Mouse (Mus musculus) brain, embryonic 14.5 days (tissue): Measurements from ENCODE around the gene Slc43a1.

Experiments
- CTCF ChIP-seq: fragments of 200-500 bp; IDR thresholded peaks from 2 replicates; pipeline ENCODE4 v1.5.1; 2012; ENCODE audit warnings: inconsistent platforms, mild to moderate bottlenecking, moderate library complexity, borderline replicate concordance; ENCODE audit not compliant: insufficient read depth, insufficient read length; ENCODE audit errors: extremely low read depth
- POLR2A ChIP-seq: fragments of 200-500 bp; IDR thresholded peaks from 2 replicates; pipeline ENCODE4 v1.6.1; 2012; ENCODE audit warnings: mild to moderate bottlenecking, inconsistent platforms, borderline replicate concordance; ENCODE audit not compliant: poor library complexity, insufficient read depth, insufficient read length, severe bottlenecking; ENCODE audit errors: extremely low read depth

DNA sequence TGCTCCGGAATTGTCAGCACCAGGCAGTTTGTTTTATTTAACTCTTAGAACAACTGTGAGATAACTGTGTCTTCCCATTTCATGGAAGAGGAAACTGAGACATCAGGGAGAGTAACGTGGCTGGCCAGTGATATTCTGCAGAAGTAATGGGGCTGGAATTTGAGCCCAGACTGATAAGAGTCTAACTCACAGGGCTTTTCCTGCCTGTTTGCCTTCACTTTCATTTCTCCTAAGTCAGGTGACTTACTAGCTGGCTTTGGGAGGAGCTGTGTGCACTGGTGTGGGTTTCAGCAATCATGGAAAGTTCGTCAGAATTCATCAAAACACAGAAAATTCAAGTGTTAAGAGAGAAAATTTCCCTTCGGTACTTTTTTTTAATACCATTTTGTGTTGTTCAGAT is 38.3 kb upstream of the Slc43a1 start:
- no peak for TF ChIP-seq CTCF
- TF ChIP-seq POLR2A, result no peak
